Mouse (Mus musculus) adrenal gland, postnatal 10 days (tissue): ENCODE data around the gene Aff3. TPM values are rescaled to one million over a fixed set of nuclear protein-coding genes. Genes with fewer than 3 reads are reported as not detected.
A peak's percentile ranks its signal among the peaks of the same experiment; 100 is the strongest.

ENCODE experiments used
- DNase-seq: peaks from one replicate; pipeline ENCODE4 v3.0.0; 2021; ENCODE audit warnings: mixed read lengths
- total RNA-seq, 2 experiments: library from RNA; stranded (reverse); gene quantifications; 2 replicates each; pipeline ENCODE4 v1.2.3; 2021

Gene Aff3
- total RNA-seq, 2 experiments from 2014 or later, result 7.0 to 9.8 TPM

- DNase-seq, result no peak
Observed at GRCm38 (mm10) chr1:38390235-38390885, 274.4 kb downstream of the Aff3 start.

DNA sequence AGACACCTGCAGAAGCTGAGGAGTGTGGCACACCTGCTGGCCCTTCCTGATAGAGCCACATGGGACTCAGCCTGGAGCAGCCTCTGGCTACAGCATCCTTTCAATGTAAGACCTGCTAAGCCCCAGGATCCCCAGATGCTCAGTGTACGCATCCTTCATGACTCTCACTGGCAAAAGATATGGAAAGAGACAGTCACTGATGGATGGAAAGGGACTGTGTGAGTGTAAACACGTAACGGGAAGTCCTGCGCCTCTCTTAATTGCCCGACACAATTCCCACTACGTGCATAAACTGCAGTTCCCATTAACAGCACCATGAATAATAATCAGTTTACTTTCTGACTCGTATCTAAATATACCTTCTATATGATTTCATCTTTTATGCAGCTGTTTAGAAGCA lies 275.2 kb downstream of the Aff3 start:
- no peak for DNase-seq

GRCm38 (mm10) chr1:38388466-38388865 lies 276.3 kb downstream of the Aff3 start:
- no peak for DNase-seq

GRCm38 (mm10) chr1:38387438-38387837 lies 277.3 kb downstream of the Aff3 start:
- DNase-seq, result no peak

- no peak for DNase-seq
Observed at GRCm38 (mm10) chr1:38384457-38385121, 280.2 kb downstream of the Aff3 start.

GRCm38 (mm10) chr1:38384010-38384409 lies 280.7 kb downstream of the Aff3 start:
- no peak for DNase-seq

- no peak for DNase-seq
Observed at GRCm38 (mm10) chr1:38382683-38383082, 282.1 kb downstream of the Aff3 start.

DNA sequence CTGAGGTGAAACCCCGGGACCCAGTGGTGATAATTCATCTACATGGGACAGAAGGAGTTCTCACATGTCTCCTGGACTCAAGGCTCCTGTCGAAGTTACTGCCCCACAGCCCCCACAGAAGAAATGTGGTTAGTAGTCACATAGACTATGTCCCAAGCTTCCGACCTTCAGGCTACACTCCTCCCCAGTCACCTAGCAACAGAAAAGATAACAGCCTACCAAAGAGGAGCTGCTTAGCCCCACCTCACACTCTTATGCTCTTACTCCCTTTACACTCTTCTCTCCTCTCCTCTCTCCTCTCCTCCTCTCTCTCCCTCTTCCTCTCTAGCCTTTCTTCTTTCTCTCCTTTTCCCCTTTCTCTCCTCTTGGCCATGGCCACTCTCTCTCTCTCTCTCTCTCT lies 286.8 kb downstream of the Aff3 start:
- DNase-seq, result no peak

- DNase-seq, result no peak
Observed at GRCm38 (mm10) chr1:38369166-38369565, 295.6 kb downstream of the Aff3 start.

DNA sequence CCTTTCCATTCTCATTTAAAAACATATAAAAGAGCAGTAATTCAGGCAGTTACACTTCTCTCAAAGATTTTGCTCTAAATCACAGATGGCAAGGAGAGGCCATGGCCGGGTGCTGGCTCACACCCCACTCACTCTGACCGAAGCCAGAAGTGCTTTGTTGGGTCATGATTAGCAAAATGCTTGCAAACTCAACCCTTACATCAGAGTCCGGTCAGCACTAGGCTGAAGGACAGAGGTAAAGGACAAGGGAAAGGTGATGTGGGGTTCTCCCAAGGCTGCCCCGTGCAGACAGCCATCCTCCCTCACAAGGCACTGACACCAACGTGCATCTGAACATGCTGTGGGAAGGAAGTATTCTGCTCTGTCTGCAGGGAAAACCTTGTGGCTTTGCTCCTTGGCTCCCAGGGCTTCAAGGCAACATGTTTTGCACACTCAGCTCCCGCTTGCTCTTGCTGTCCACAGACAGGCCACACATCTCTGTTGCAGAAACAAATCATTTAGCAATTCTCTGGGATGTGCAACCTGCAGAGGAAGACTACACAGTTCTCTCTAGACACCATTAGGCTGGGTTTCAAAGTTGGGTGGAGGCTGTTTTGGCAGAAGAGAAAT lies 296.6 kb downstream of the Aff3 start:
- peak; percentile 65 for DNase-seq

DNA sequence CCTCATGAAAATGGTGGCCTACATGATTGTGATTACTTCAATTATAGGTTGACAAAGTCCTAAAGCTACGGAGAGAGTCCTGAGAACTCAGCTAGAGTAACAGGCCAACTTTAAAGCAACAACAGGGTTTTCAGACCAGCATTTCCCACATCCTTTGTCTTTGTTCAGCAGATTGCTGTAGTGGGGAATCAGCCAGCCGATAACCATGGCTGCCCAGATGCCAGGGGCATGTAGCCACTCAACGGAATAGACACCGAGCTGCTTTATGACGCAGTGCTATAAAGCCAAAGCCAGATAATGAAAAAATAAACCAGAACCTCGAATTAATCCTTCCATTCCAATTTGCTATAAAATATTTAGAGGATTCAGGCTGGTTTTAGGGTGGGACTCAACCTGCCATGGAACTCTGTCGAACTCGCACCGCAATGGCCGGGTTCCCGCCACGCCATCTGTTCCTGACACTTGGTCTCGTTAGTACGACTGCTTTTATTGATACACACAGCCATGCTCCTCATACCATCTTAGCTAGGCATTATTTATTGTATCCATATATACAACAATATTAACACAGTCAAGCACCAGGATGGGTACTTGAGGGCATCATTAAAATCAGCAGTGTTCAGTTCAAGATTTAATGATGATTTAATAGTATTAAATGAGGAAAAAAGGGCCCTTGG lies 297.2 kb downstream of the Aff3 start:
- no peak for DNase-seq

- DNase-seq, result no peak
Observed at GRCm38 (mm10) chr1:38363856-38364255, 300.9 kb downstream of the Aff3 start.

DNA sequence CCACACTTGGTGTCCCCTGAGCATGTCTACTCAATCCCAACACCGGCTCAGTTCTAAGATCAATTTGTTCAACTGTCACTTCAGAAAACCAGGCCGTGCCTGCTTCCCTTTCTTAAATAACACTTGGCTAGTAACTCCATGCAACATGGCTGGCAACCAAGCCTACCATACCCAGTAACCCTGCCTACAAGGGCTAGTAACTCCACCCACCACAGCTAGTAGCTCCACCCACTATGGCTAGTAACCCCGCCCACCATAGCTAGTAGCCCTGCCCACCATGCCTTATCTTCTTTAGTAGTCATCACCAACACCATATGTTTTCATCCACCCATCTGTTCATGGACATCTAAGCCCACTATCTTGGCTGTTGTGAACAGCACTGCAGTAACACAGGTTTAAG lies 302.5 kb downstream of the Aff3 start:
- no peak for DNase-seq

GRCm38 (mm10) chr1:38358797-38359349 lies 305.9 kb downstream of the Aff3 start:
- no peak for DNase-seq

- DNase-seq, result peak; percentile 39
Observed at GRCm38 (mm10) chr1:38357933-38358796, 306.6 kb downstream of the Aff3 start.

DNA sequence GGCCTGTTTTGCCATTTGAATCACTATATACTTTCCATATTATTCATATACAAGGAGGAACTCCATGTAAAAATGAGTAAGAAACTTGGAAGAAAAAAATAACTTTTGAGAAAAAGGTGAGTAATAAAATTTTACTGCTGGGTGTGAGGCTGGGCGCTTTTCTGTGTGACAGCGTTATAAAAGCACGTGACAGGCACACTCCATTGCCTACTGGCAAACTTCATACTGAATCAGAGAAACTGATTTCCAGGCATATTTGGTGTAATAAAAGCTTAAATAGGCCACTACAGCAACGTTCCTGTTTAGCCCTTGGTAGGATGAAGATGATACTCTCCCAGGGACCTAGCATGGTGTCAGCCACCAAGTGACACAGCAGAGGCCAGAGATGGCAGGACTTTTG lies 310.2 kb downstream of the Aff3 start:
- no peak for DNase-seq

DNA sequence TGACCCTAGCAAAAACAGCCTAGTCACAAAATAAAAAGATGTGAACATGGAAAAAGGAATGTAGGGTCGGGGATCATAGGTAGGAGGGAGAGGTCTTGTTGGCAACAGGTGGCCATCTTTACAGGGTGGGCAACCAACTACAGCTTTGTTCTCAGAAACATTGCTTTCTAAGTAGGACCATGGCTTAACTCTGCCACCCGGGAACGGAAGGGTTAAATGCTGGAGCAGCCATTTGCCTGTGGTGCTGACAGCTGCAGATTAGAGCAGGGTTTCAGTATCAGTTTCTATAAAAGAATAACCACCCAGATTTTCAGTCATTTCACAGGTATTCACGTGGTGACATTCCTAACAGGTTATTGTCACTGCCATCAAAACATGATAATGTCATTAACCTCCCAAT lies 317.4 kb downstream of the Aff3 start:
- no peak for DNase-seq

GRCm38 (mm10) chr1:38334206-38334605 lies 330.5 kb downstream of the Aff3 start:
- peak; percentile 49 for DNase-seq

GRCm38 (mm10) chr1:38332919-38333318 lies 331.8 kb downstream of the Aff3 start:
- no peak for DNase-seq

- DNase-seq, result no peak
Observed at GRCm38 (mm10) chr1:38324206-38324605, 340.5 kb downstream of the Aff3 start.

DNA sequence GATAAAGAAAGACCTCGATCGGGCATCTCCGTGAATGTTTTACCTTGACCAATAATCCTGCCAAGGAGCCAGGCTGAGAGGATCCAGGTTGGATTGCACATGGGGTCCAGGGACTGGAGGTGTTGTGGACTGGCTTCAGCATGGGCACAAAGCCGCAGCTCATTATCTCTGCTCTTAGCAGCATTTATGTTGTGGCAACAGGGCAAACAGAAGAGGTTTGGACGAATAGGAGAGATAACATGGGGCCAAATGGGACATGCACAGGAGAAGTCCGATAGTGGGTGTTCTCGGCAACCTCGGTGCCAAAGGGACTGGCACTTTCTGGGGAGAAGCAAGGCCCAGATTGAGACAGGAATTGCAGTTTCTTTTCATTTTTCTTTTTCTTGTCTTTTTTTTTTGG lies 342.9 kb downstream of the Aff3 start:
- DNase-seq, result no peak

DNA sequence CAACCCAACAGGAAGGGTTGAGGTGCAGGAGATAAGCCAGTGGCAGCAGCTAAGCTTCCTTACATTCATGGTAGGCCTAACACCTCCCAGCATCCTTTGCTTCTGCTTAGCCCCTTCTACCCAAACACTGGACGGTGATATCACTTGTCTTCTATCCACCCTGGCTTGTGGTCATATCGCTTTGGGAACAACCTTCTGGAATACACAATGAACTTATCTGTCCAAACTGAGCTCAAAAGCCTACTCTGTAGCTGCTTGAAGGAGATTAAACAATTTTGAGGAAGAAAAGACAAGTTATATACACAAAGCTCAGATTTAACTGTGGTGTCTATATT lies 343.8 kb downstream of the Aff3 start:
- no peak for DNase-seq
